Mouse (Mus musculus) myocyte (in vitro differentiated cells): Measurements from ENCODE around the gene Hlx.

Experiments
- CEBPB ChIP-seq: IDR thresholded peaks from 2 replicates; pipeline ENCODE4 v1.6.1; 2011; ENCODE audit warnings: mild to moderate bottlenecking, moderate library complexity; ENCODE audit not compliant: poor library complexity, insufficient read depth, severe bottlenecking
- MAX ChIP-seq: IDR thresholded peaks from one replicate; pipeline ENCODE4 v1.6.1; 2011; ENCODE audit warnings: low read depth, mild to moderate bottlenecking, control low read depth
- MYOG ChIP-seq, 3 experiments: IDR thresholded peaks; one replicate each; pipeline ENCODE4 v1.6.1; 2011; ENCODE audit warnings: control low read depth in 2 of 3, low read depth in 2 of 3, mild to moderate bottlenecking in 2 of 3; ENCODE audit not compliant: insufficient read length in 2 of 3, control insufficient read depth in 1 of 3, insufficient read depth in 1 of 3
- POLR2A ChIP-seq: IDR thresholded peaks from one replicate; pipeline ENCODE4 v1.6.1; 2011; ENCODE audit warnings: low read depth, mild to moderate bottlenecking, control low read depth, moderate library complexity; ENCODE audit not compliant: insufficient read length
- REST ChIP-seq: IDR thresholded peaks from one replicate; pipeline ENCODE4 v1.6.1; 2011; ENCODE audit warnings: mild to moderate bottlenecking, control low read depth, moderate library complexity; ENCODE audit not compliant: insufficient read depth, insufficient read length
- TCF12 ChIP-seq: IDR thresholded peaks from one replicate; pipeline ENCODE4 v1.6.1; 2011; ENCODE audit warnings: mild to moderate bottlenecking, control low read depth; ENCODE audit not compliant: poor library complexity, insufficient read depth, severe bottlenecking
- USF1 ChIP-seq: IDR thresholded peaks from one replicate; pipeline ENCODE4 v1.6.1; 2011; ENCODE audit warnings: low read depth, mild to moderate bottlenecking, control low read depth, moderate library complexity

- no peak for TF ChIP-seq POLR2A
- no peak for TF ChIP-seq REST
- no peak for TF ChIP-seq USF1
- TF ChIP-seq TCF12, result no peak
- no peak for TF ChIP-seq MAX
- TF ChIP-seq MYOG (IDR thresholded peaks at IDR 0.05; ENCODE audit: control insufficient read depth in 1 of 3, insufficient read depth in 1 of 3, insufficient read length in 2 of 3, low read depth in 2 of 3), result no peak
- no peak for TF ChIP-seq CEBPB
These were observed 40.1 kb downstream of the Hlx start for GRCm38 (mm10) chr1:184692204-184692904.
